Mouse (Mus musculus): ENCODE data around the gene Fam90a1a.
"Not testable (repeated sequence)": the region's sequence is repeated elsewhere in the genome, so short reads cannot be mapped to it uniquely, and the experiment has no call there.

The Fam90a1a gene

GRCm38 (mm10) chr8:21958414-21958813 lies at the start of gene Fam90a1a:
Gene Fam90a1a (plus strand): TSS chr8:21958714.
- DNase-seq: no peak

GRCm38 (mm10) chr8:21911931-21912330 lies 46.6 kb upstream of the Fam90a1a start:
- no peak for DNase-seq

GRCm38 (mm10) chr8:21912554-21912953 lies 46.0 kb upstream of the Fam90a1a start:
- DNase-seq: no peak

- no peak for DNase-seq
These were observed 42.9 kb upstream of the Fam90a1a start for GRCm38 (mm10) chr8:21915625-21916024.

- not testable (repeated sequence) for DNase-seq
These were observed 27.8 kb upstream of the Fam90a1a start for GRCm38 (mm10) chr8:21930754-21931153.

- DNase-seq: no peak
These were observed 25.9 kb upstream of the Fam90a1a start, which contains the start of gene Defb15 for GRCm38 (mm10) chr8:21932610-21933009. Gene Defb15 (minus strand): TSS chr8:21932710.

- not testable (repeated sequence) for DNase-seq
These were observed 20.5 kb upstream of the Fam90a1a start, which contains the start of gene Defb35 for GRCm38 (mm10) chr8:21938052-21938451. Gene Defb35 (plus strand): TSS chr8:21938352.

- DNase-seq: no peak
These were observed 12.1 kb upstream of the Fam90a1a start, which contains the start of gene Defb13 for GRCm38 (mm10) chr8:21946462-21946861. Gene Defb13 (plus strand): TSS chr8:21946762.

- DNase-seq: peak; percentile 5
These were observed 11.1 kb upstream of the Fam90a1a start for GRCm38 (mm10) chr8:21947311-21948017.

GRCm38 (mm10) chr8:21955321-21955720 lies 3.2 kb upstream of the Fam90a1a start:
- DNase-seq: peak; percentile 70

- no peak for DNase-seq
These were observed 2.2 kb upstream of the Fam90a1a start for GRCm38 (mm10) chr8:21956336-21956735.

- DNase-seq: no peak
These were observed 8.1 kb downstream of the Fam90a1a start for GRCm38 (mm10) chr8:21966646-21967045.

- DNase-seq: no peak
These were observed 11.0 kb downstream of the Fam90a1a start, which contains the start of gene Ccdc70 for GRCm38 (mm10) chr8:21969475-21969874. Gene Ccdc70 (plus strand): TSS chr8:21969775.

GRCm38 (mm10) chr8:21978193-21978592 lies 19.7 kb downstream of the Fam90a1a start:
- no peak for DNase-seq

GRCm38 (mm10) chr8:21981664-21982337 lies 23.3 kb downstream of the Fam90a1a start:
- DNase-seq: peak; percentile 9

GRCm38 (mm10) chr8:21992184-21992583 lies 33.7 kb downstream of the Fam90a1a start:
- peak; percentile 54 for DNase-seq

GRCm38 (mm10) chr8:21995181-21995580 lies 36.7 kb downstream of the Fam90a1a start:
- DNase-seq: peak; percentile 28

- no peak for DNase-seq
These were observed 46.4 kb downstream of the Fam90a1a start for GRCm38 (mm10) chr8:22004750-22005522.

GRCm38 (mm10) chr8:22006423-22006822 lies 47.9 kb downstream of the Fam90a1a start:
- no peak for DNase-seq

GRCm38 (mm10) chr8:22009403-22009802 lies 50.9 kb downstream of the Fam90a1a start:
- DNase-seq: no peak

- no peak for DNase-seq
These were observed 54.7 kb downstream of the Fam90a1a start for GRCm38 (mm10) chr8:22013034-22013707.

Measured in kidney, postnatal 10 days (tissue).